Mouse (Mus musculus): ENCODE measurements around the gene Sec14l3. TPM values are rescaled to one million over a fixed set of nuclear protein-coding genes. Genes with fewer than 3 reads are reported as not detected.

The Sec14l3 gene
- total RNA-seq, 2 experiments from 2014 or later: not detected

GRCm38 (mm10) chr11:4115407-4115806 is 50.8 kb downstream of the Sec14l3 start:
- no peak for TF ChIP-seq CTCF (IDR thresholded peaks at IDR 0.05)
- no peak overlapping the region for H3K27ac ChIP-seq
- intact Hi-C loops (cut with DNase I): no loop called here
- no peak for DNase-seq
- no peak overlapping the region for H3K4me3 ChIP-seq

- TF ChIP-seq CTCF (IDR thresholded peaks at IDR 0.05): no peak
- Histone ChIP-seq H3K4me3 (no peak overlapping the region), H3K27ac (no peak overlapping the region)
- no peak for DNase-seq
- intact Hi-C loops (cut with DNase I): no loop called here
These were observed 52.0 kb downstream of the Sec14l3 start for GRCm38 (mm10) chr11:4116458-4117141.

GRCm38 (mm10) chr11:4117372-4118071 is 52.9 kb downstream of the Sec14l3 start:
- TF ChIP-seq CTCF (IDR thresholded peaks at IDR 0.05): no peak; the same call in 1 of the 2 replicates
- Histone ChIP-seq H3K27ac (no peak overlapping the region), H3K4me3 (peak overlapping the region; percentile 78)
- no peak for DNase-seq
- intact Hi-C loops (cut with DNase I): no loop called here

GRCm38 (mm10) chr11:4118081-4118921 is 53.7 kb downstream of the Sec14l3 start:
- H3K27ac ChIP-seq: peak overlapping the region; percentile 68
- intact Hi-C loops (cut with DNase I): no loop called here
- TF ChIP-seq CTCF (IDR thresholded peaks at IDR 0.05): no peak
- peak; percentile 73 for DNase-seq
- peak overlapping the region; percentile 78 for H3K4me3 ChIP-seq

GRCm38 (mm10) chr11:4119635-4120034 is 55.0 kb downstream of the Sec14l3 start:
- no peak overlapping the region for H3K4me3 ChIP-seq
- H3K27ac ChIP-seq: no peak overlapping the region
- DNase-seq: no peak
- intact Hi-C loops (cut with DNase I): no loop called here
- no peak for TF ChIP-seq CTCF (IDR thresholded peaks at IDR 0.05)

- no peak for TF ChIP-seq CTCF (IDR thresholded peaks at IDR 0.05)
These were observed 57.0 kb downstream of the Sec14l3 start for GRCm38 (mm10) chr11:4121691-4122090.

GRCm38 (mm10) chr11:4122226-4122625 is 57.6 kb downstream of the Sec14l3 start:
- no peak overlapping the region for H3K27ac ChIP-seq
- intact Hi-C loops (cut with DNase I): loop anchor here (2.0 kb wide), 1 partner anchor 27 kb away; the partner anchor contains the start of gene Mtfp1
- no peak for TF ChIP-seq CTCF (IDR thresholded peaks at IDR 0.05)
- no peak for DNase-seq
- H3K4me3 ChIP-seq: no peak overlapping the region

More at GRCm38 (mm10) chr11:4121691-4122090, 57.0 kb downstream of the Sec14l3 start:
- no peak for DNase-seq
- no peak overlapping the region for H3K27ac ChIP-seq
- H3K4me3 ChIP-seq: no peak overlapping the region
- intact Hi-C loops (cut with DNase I): loop anchor here (2.0 kb wide), 1 partner anchor 27 kb away; the partner anchor contains the start of gene Mtfp1

GRCm38 (mm10) chr11:4122742-4123579 is 58.3 kb downstream of the Sec14l3 start, which contains the start of gene Sec14l2:
TSS of gene Sec14l2 (minus strand) at chr11:4123415.
- no peak for DNase-seq
- Histone ChIP-seq H3K27ac (no peak within 1 kb of the TSS), H3K4me3 (no peak within 1 kb of the TSS)
- intact Hi-C loops (cut with DNase I): loop anchor here (2.0 kb wide), 1 partner anchor 28 kb away; the partner anchor contains the start of gene Mtfp1
- TF ChIP-seq CTCF (IDR thresholded peaks at IDR 0.05): no peak

GRCm38 (mm10) chr11:4123922-4124321 is 59.3 kb downstream of the Sec14l3 start:
- no peak overlapping the region for H3K4me3 ChIP-seq
- H3K27ac ChIP-seq: no peak overlapping the region
- intact Hi-C loops (cut with DNase I): loop anchor here (2.0 kb wide), 1 partner anchor 29 kb away; the partner anchor contains the start of gene Mtfp1
- peak; percentile 84 for TF ChIP-seq CTCF (IDR thresholded peaks at IDR 0.05)
- no peak for DNase-seq

GRCm38 (mm10) chr11:4127059-4127458 is 62.4 kb downstream of the Sec14l3 start:
- no peak overlapping the region for H3K4me3 ChIP-seq
- intact Hi-C loops (cut with DNase I): no loop called here
- no peak for DNase-seq
- no peak overlapping the region for H3K27ac ChIP-seq
- TF ChIP-seq CTCF (IDR thresholded peaks at IDR 0.05): peak; percentile 23; the same call in 1 of the 2 replicates

Other genes with a start within 250 kb of the Sec14l3 start
- gene Osbp2, start 200.9 kb upstream of the Sec14l3 start, total RNA-seq (2021): 1 to 10 TPM in 1 of 2 experiments, under 1 TPM in 1; 0.71 to 1.3 TPM
- under 1 TPM; 0.10 to 0.31 TPM for gene 4921536K21Rik, start 169.7 kb upstream of the Sec14l3 start, total RNA-seq (2021)
- gene Dusp18, start 169.6 kb upstream of the Sec14l3 start, total RNA-seq (2021): 10 to 100 TPM in 1 of 2 experiments, 1 to 10 TPM in 1; 8.8 to 14.7 TPM
- gene Slc35e4, start 150.2 kb upstream of the Sec14l3 start, total RNA-seq (2021): 10 to 100 TPM; 18.4 to 19.6 TPM
- gene Tcn2, start 132.7 kb upstream of the Sec14l3 start, total RNA-seq (2021): 10 to 100 TPM; 11.9 to 18.2 TPM
- gene Pes1, start 100.9 kb upstream of the Sec14l3 start, total RNA-seq (2021): 10 to 100 TPM; 32.8 to 33.7 TPM
- not detected for gene 4930556J24Rik, start 88.1 kb upstream of the Sec14l3 start, total RNA-seq (2021)
- gene Gal3st1, start 81.2 kb upstream of the Sec14l3 start, total RNA-seq (2021): under 1 TPM in 1 of 2 experiments, not detected in 1; 0.20 TPM
- not detected for gene Sec14l4, start 33.4 kb upstream of the Sec14l3 start, total RNA-seq (2021)
- gene Mtfp1, start 30.6 kb downstream of the Sec14l3 start, total RNA-seq (2021): 10 to 100 TPM; 38.9 to 72.9 TPM
- gene Sec14l2, start 58.6 kb downstream of the Sec14l3 start, total RNA-seq (2021): under 1 TPM; 0.22 to 0.36 TPM
- gene Rnf215, start 70.4 kb downstream of the Sec14l3 start, total RNA-seq (2021): 1 to 10 TPM; 4.6 to 6.3 TPM
- gene Ccdc157, start 95.5 kb downstream of the Sec14l3 start, total RNA-seq (2021): 1 to 10 TPM; 3.2 to 3.4 TPM
- gene Sf3a1, start 95.5 kb downstream of the Sec14l3 start, total RNA-seq (2021): 10 to 100 TPM; 13.9 to 19.6 TPM
- 1 to 10 TPM; 3.1 to 5.2 TPM for gene Tbc1d10a, start 121.9 kb downstream of the Sec14l3 start, total RNA-seq (2021)
- 1 to 10 TPM; 2.0 to 2.6 TPM for gene Castor1, start 153.4 kb downstream of the Sec14l3 start, total RNA-seq (2021)
- not detected for gene Osm, start 171.6 kb downstream of the Sec14l3 start, total RNA-seq (2021)
- under 1 TPM; 0.17 to 0.23 TPM for gene Lif, start 192.7 kb downstream of the Sec14l3 start, total RNA-seq (2021)

All from gastrocnemius, adult 2 months (tissue).